Mouse (Mus musculus) CD4-positive, CD25-positive, alpha-beta regulatory T cell, adult 9 weeks (primary cell): Measurements from ENCODE around the gene Trim17. TPM values are rescaled to one million over a fixed set of nuclear protein-coding genes. Genes with fewer than 3 reads are reported as not detected.

Experiments used
- polyA plus RNA-seq: library from polyadenylated mRNA; unstranded; fragments of 100-300 nt; shearing (Covaris generic); gene quantifications from one replicate; pipeline ENCODE4 v1.2.1, GENCODE M21; 2017

Gene Trim17
- polyA plus RNA-seq: 0.45 TPM

GRCm38 (mm10) chr11:58954420-58955142 lies at the start of gene Trim17, which contains the start of gene Hist3h2a:
Trim17 (plus strand) TSS chr11:58954685.
Hist3h2a (plus strand) TSS chr11:58954685.

GRCm38 (mm10) chr11:58917745-58918366 lies 36.6 kb upstream of the Trim17 start, which contains the start of gene Btnl10:
Btnl10 (plus strand) TSS chr11:58917908.

GRCm38 (mm10) chr11:58938322-58939087 lies 16.0 kb upstream of the Trim17 start, which contains the start of gene Rnf187:
Rnf187 (minus strand) TSS chr11:58938916.

GRCm38 (mm10) chr11:58948542-58949479 lies 5.7 kb upstream of the Trim17 start, which contains the start of gene Hist3h2ba:
Hist3h2ba (plus strand) TSS chr11:58948920.

GRCm38 (mm10) chr11:58978027-58978705 lies 23.7 kb downstream of the Trim17 start, which contains the start of gene Trim11:
Trim11 (plus strand) TSS chr11:58978093.

Other genes starting within 250 kb of the Trim17 start
- 0.09 TPM for gene Olfr318, start 230.7 kb upstream of the Trim17 start, polyA plus RNA-seq
- not detected for gene Olfr317, start 215.5 kb upstream of the Trim17 start, polyA plus RNA-seq
- gene Olfr316, start 202.0 kb upstream of the Trim17 start, polyA plus RNA-seq: not detected
- not detected for gene Olfr315, start 181.5 kb upstream of the Trim17 start, polyA plus RNA-seq
- 0.10 TPM for gene Olfr314, start 171.7 kb upstream of the Trim17 start, polyA plus RNA-seq
- not detected for gene Fam183b, start 152.7 kb upstream of the Trim17 start, polyA plus RNA-seq
- gene Olfr313, start 139.7 kb upstream of the Trim17 start, polyA plus RNA-seq: not detected
- not detected for gene Olfr312, start 125.4 kb upstream of the Trim17 start, polyA plus RNA-seq
- gene Olfr311, start 115.4 kb upstream of the Trim17 start, polyA plus RNA-seq: not detected
- gene Gm12258, start 107.5 kb upstream of the Trim17 start, polyA plus RNA-seq: 10.2 TPM
- 14.1 TPM for gene 2810021J22Rik, start 87.5 kb upstream of the Trim17 start, polyA plus RNA-seq
- gene Zfp39, start 50.5 kb upstream of the Trim17 start, polyA plus RNA-seq: 12.8 TPM
- not detected for gene Btnl10, start 36.8 kb upstream of the Trim17 start, polyA plus RNA-seq
- 12.4 TPM for gene Rnf187, start 15.8 kb upstream of the Trim17 start, polyA plus RNA-seq
- 25.7 TPM for gene Hist3h2ba, start 5.8 kb upstream of the Trim17 start, polyA plus RNA-seq
- gene Hist3h2a, start within 50 bp of the Trim17 start, polyA plus RNA-seq: 18.3 TPM
- gene Trim11, start 23.4 kb downstream of the Trim17 start, polyA plus RNA-seq: 25.0 TPM
- gene Obscn, start 181.7 kb downstream of the Trim17 start, polyA plus RNA-seq: not detected
- gene Iba57, start 209.1 kb downstream of the Trim17 start, polyA plus RNA-seq: 0.93 TPM
- gene Gjc2, start 228.5 kb downstream of the Trim17 start, polyA plus RNA-seq: not detected
- 85.4 TPM for gene Guk1, start 237.5 kb downstream of the Trim17 start, polyA plus RNA-seq
- gene Mrpl55, start 247.8 kb downstream of the Trim17 start, polyA plus RNA-seq: 54.4 TPM